Mouse (Mus musculus): ENCODE results near the gene Cfdp1. TPM values are rescaled to one million over a fixed set of nuclear protein-coding genes. Genes with fewer than 3 reads are reported as not detected.

The Cfdp1 gene
- polyA plus RNA-seq, 1 experiment from 2014 or later = 206 TPM

GRCm38 (mm10) chr8:111733581-111734243 lies 120.4 kb downstream of the Cfdp1 start:
- under 1% methylated on average over 5 of the region's 5 CpGs for WGBS
- no peak overlapping the region for H3K4me3 ChIP-seq (ENCODE audit: low read depth, low read length)
- H3K9me3 ChIP-seq (ENCODE audit: control insufficient read depth, low read length) = no peaks in the 10 kb centered on the region
- peaks cover 48% of the 10 kb centered on the region for H3K4me1 ChIP-seq (replicated peaks; ENCODE audit: control insufficient read depth, insufficient read depth, low read length)
- H3K4me2 ChIP-seq (ENCODE audit: low read depth, low read length, severe bottlenecking) = no peak overlapping the region
- no peak overlapping the region for H3K9ac ChIP-seq (ENCODE audit: low read length)
- H3K27ac ChIP-seq (ENCODE audit: low read depth, low read length) = no peak overlapping the region
- no peaks in the 10 kb centered on the region for H3K27me3 ChIP-seq (ENCODE audit: control insufficient read depth, insufficient read depth, low read length)
- no peaks in the 10 kb centered on the region for H3K36me3 ChIP-seq (ENCODE audit: control insufficient read depth, insufficient read depth, low read length)
- ATAC-seq (replicated peaks; ENCODE audit: low FRiP score) = no peak
- peak; percentile 51 for DNase-seq (ENCODE audit: low spot score)

DNA sequence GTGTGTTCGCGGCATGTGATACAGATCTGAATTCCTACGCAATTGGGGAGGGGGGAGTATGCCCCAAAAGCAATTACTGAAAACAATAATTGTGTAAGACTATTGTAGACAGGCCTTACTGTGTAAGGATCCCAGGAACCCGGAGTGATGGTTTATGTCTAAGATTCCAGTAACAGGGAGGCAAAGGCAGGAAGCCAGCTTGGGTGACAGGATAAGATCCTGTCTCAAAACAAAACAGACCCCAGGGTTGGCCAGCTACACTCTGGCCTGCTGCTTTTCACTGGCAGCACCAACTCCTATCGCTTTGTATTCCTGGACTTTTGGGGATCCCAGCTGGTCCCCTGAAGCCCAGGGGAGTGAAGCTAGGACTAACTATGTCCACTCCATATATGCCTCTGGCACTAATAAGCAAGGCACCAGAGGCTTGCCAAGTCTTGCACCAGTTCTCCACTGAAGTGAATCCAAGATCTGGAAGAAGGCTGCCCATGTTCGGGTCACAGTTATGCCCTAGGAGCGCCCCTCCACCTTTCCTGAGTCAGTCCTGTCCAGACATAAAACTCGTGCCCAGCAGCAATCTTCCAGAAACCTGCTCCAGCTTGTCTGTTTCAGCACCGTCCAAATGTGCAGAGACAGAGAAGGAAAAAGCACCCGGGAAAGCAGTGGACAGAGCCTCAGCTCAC lies 121.5 kb downstream of the Cfdp1 start:
- 33% methylated on average over 10 of the region's 10 CpGs for WGBS

GRCm38 (mm10) chr8:111732004-111732403 lies 122.1 kb downstream of the Cfdp1 start:
- no peaks in the 10 kb centered on the region for H3K27me3 ChIP-seq (ENCODE audit: control insufficient read depth, insufficient read depth, low read length)
- ATAC-seq (replicated peaks; ENCODE audit: low FRiP score) (peak; percentile 95), DNase-seq (ENCODE audit: low spot score) (peak; percentile 98)
- H3K36me3 ChIP-seq (ENCODE audit: control insufficient read depth, insufficient read depth, low read length) = no peaks in the 10 kb centered on the region
- H3K4me3 ChIP-seq (ENCODE audit: low read depth, low read length) = peak overlapping the region; percentile 74
- under 1% methylated on average over 16 of the region's 41 CpGs for WGBS
- H3K9ac ChIP-seq (ENCODE audit: low read length) = peak overlapping the region; percentile 81
- peak overlapping the region; percentile 94 for H3K4me2 ChIP-seq (ENCODE audit: low read depth, low read length, severe bottlenecking)
- H3K27ac ChIP-seq (ENCODE audit: low read depth, low read length) = peak overlapping the region; percentile 59
- peaks cover 48% of the 10 kb centered on the region for H3K4me1 ChIP-seq (replicated peaks; ENCODE audit: control insufficient read depth, insufficient read depth, low read length)
- H3K9me3 ChIP-seq (ENCODE audit: control insufficient read depth, low read length) = no peaks in the 10 kb centered on the region

More for the DNA sequence above, 121.5 kb downstream of the Cfdp1 start:
- Histone ChIP-seq H3K4me1 (replicated peaks; ENCODE audit: control insufficient read depth, insufficient read depth, low read length) (peaks cover 48% of the 10 kb centered on the region), H3K4me2 (ENCODE audit: low read depth, low read length, severe bottlenecking) (peak overlapping the region; percentile 94), H3K9me3 (ENCODE audit: control insufficient read depth, low read length) (no peaks in the 10 kb centered on the region), H3K36me3 (ENCODE audit: control insufficient read depth, insufficient read depth, low read length) (no peaks in the 10 kb centered on the region), H3K4me3 (ENCODE audit: low read depth, low read length) (peak overlapping the region; percentile 74), H3K27me3 (ENCODE audit: control insufficient read depth, insufficient read depth, low read length) (no peaks in the 10 kb centered on the region), H3K9ac (ENCODE audit: low read length) (no peak overlapping the region; the same call in 1 of the 2 replicates), H3K27ac (ENCODE audit: low read depth, low read length) (peak overlapping the region; percentile 37; the same call in 1 of the 2 replicates)
- ATAC-seq (replicated peaks; ENCODE audit: low FRiP score) (no peak), DNase-seq (ENCODE audit: low spot score) (no peak)

GRCm38 (mm10) chr8:111731231-111731977 lies 122.7 kb downstream of the Cfdp1 start:
- Histone ChIP-seq H3K27me3 (ENCODE audit: control insufficient read depth, insufficient read depth, low read length) (no peaks in the 10 kb centered on the region), H3K4me3 (ENCODE audit: low read depth, low read length) (peak overlapping the region; percentile 74), H3K9ac (ENCODE audit: low read length) (peak overlapping the region; percentile 81), H3K36me3 (ENCODE audit: control insufficient read depth, insufficient read depth, low read length) (no peaks in the 10 kb centered on the region), H3K4me2 (ENCODE audit: low read depth, low read length, severe bottlenecking) (peak overlapping the region; percentile 94), H3K9me3 (ENCODE audit: control insufficient read depth, low read length) (no peaks in the 10 kb centered on the region), H3K4me1 (replicated peaks; ENCODE audit: control insufficient read depth, insufficient read depth, low read length) (peaks cover 45% of the 10 kb centered on the region), H3K27ac (ENCODE audit: low read depth, low read length) (peak overlapping the region; percentile 59; the same call in 1 of the 2 replicates)
- ATAC-seq (replicated peaks; ENCODE audit: low FRiP score) = peak; percentile 53
- no peak for DNase-seq (ENCODE audit: low spot score)
- 2% methylated on average over 39 of the region's 39 CpGs for WGBS

DNA sequence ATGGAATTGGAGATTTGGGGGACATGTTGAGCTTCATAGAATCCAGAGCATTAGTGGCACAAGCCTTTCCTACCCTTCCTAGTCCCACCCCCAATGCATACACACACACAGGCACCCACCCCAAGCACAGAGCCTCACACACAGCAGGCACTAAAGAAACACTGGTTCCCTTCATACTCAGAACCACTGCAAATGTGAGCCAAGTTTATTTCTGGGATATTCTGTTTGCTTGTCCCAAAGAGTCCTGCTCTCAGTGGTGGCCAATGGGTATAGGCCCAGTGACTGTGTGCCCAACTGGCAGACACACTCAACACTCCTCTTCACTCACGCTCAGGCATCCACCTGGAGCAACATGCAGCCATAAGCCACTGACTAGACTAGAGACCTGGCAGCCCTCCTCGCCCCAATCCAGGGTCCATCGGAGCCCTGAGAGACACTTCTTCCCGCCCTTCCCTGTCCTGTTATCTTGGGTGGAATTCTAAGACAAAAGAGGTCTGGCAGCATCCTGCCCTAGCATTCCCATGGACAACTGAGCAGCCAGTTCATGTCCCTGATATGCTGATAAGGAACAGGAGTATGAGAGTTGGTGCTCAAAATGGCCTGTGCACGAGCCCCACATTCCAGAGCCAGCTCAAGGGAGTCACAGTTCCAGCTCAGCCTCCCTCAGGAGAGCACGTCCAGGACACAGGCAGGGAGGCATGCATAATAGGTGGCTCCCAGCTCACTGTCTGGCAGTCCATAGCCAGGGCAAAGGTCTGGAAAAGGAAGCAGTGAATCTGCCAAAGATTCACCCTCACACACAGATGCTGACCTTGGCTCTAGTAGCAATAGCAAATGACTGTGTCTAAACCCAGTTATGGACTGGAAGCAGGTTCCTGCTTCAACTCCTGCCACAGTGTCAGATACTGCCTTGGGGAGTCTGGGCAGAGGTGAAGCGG lies 124.6 kb downstream of the Cfdp1 start:
- H3K27ac ChIP-seq (ENCODE audit: low read depth, low read length) = no peak overlapping the region
- no peaks in the 10 kb centered on the region for H3K36me3 ChIP-seq (ENCODE audit: control insufficient read depth, insufficient read depth, low read length)
- no peak overlapping the region for H3K4me3 ChIP-seq (ENCODE audit: low read depth, low read length)
- no peak for ATAC-seq (replicated peaks; ENCODE audit: low FRiP score)
- no peak overlapping the region for H3K9ac ChIP-seq (ENCODE audit: low read length)
- DNase-seq (ENCODE audit: low spot score) = no peak
- WGBS = 68% methylated on average over 7 of the region's 7 CpGs
- H3K4me2 ChIP-seq (ENCODE audit: low read depth, low read length, severe bottlenecking) = no peak overlapping the region
- peaks cover 32% of the 10 kb centered on the region for H3K4me1 ChIP-seq (replicated peaks; ENCODE audit: control insufficient read depth, insufficient read depth, low read length)
- H3K27me3 ChIP-seq (ENCODE audit: control insufficient read depth, insufficient read depth, low read length) = no peaks in the 10 kb centered on the region
- H3K9me3 ChIP-seq (ENCODE audit: control insufficient read depth, low read length) = no peaks in the 10 kb centered on the region

GRCm38 (mm10) chr8:111728481-111728880 lies 125.6 kb downstream of the Cfdp1 start:
- no peak overlapping the region for H3K4me2 ChIP-seq (ENCODE audit: low read depth, low read length, severe bottlenecking)
- WGBS = 80% methylated on average over 5 of the region's 5 CpGs
- no peak overlapping the region for H3K27ac ChIP-seq (ENCODE audit: low read depth, low read length)
- no peak for ATAC-seq (replicated peaks; ENCODE audit: low FRiP score)
- H3K4me3 ChIP-seq (ENCODE audit: low read depth, low read length) = no peak overlapping the region
- H3K9me3 ChIP-seq (ENCODE audit: control insufficient read depth, low read length) = no peaks in the 10 kb centered on the region
- no peak for DNase-seq (ENCODE audit: low spot score)
- H3K9ac ChIP-seq (ENCODE audit: low read length) = no peak overlapping the region
- H3K27me3 ChIP-seq (ENCODE audit: control insufficient read depth, insufficient read depth, low read length) = no peaks in the 10 kb centered on the region
- peaks cover 22% of the 10 kb centered on the region; the same call in 1 of the 2 replicates for H3K4me1 ChIP-seq (replicated peaks; ENCODE audit: control insufficient read depth, insufficient read depth, low read length)
- no peaks in the 10 kb centered on the region for H3K36me3 ChIP-seq (ENCODE audit: control insufficient read depth, insufficient read depth, low read length)

GRCm38 (mm10) chr8:111727553-111727952 lies 126.5 kb downstream of the Cfdp1 start:
- Histone ChIP-seq H3K4me1 (replicated peaks; ENCODE audit: control insufficient read depth, insufficient read depth, low read length) (peaks cover 16% of the 10 kb centered on the region; the same call in 1 of the 2 replicates), H3K27me3 (ENCODE audit: control insufficient read depth, insufficient read depth, low read length) (no peaks in the 10 kb centered on the region), H3K4me2 (ENCODE audit: low read depth, low read length, severe bottlenecking) (no peak overlapping the region), H3K4me3 (ENCODE audit: low read depth, low read length) (no peak overlapping the region), H3K27ac (ENCODE audit: low read depth, low read length) (no peak overlapping the region), H3K9ac (ENCODE audit: low read length) (no peak overlapping the region), H3K9me3 (ENCODE audit: control insufficient read depth, low read length) (no peaks in the 10 kb centered on the region), H3K36me3 (ENCODE audit: control insufficient read depth, insufficient read depth, low read length) (no peaks in the 10 kb centered on the region)
- ATAC-seq (replicated peaks; ENCODE audit: low FRiP score) (no peak), DNase-seq (ENCODE audit: low spot score) (no peak)
- WGBS = 87% methylated on average over 4 of the region's 4 CpGs
